Mouse (Mus musculus) spleen, adult 12 weeks (tissue): ENCODE measurements around the gene Osmr.
A peak's percentile ranks its signal among the peaks of the same experiment; 100 is the strongest.

Experiments used
- DNase-seq: peaks from one replicate; pipeline ENCODE4 v3.0.0; 2022; ENCODE audit warnings: low spot score

Osmr gene

DNA sequence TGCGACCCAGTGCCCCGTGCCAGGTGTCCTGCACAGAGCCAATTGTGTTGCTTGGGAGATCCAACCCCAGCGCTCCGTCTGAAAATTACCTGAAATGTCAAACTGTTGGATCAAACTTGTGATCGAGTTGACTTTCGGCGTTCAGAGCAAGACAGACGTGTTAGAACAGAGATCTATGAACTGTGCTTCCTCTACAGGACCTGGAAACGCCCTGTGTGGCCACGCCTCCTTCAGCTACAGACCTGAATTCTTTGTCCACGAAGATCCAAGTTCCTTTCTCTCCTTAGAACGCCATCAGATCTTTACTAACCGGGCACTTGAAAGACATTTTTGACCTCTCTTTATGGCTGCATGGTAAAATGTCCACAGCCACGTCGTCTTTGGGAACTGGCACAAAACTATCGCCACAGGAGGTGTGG lies at the start of gene Osmr:
Gene Osmr, minus strand, starts transcription at position 369 of the 419 bp plus-strand sequence.
- no peak for DNase-seq

DNA sequence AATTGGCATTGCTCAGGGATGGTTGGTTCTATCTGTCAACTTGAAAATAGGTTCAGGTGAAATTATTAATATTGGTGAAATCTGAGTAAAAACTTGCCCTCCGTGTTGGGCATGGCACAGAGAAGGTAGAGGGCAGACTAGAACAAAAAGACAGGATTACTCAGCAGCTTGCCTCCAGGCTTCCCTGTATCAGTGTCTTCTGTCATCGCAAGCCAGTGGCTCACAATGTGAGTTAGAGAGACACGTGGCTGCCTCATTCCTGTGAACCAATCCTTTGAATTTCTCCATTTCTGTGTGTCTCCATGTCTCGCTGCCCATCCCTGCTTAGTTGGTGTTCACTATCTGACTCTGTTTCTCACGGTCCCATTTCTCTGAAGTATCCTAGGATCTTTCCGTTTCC lies 44.6 kb upstream of the Osmr start:
- DNase-seq: no peak

DNA sequence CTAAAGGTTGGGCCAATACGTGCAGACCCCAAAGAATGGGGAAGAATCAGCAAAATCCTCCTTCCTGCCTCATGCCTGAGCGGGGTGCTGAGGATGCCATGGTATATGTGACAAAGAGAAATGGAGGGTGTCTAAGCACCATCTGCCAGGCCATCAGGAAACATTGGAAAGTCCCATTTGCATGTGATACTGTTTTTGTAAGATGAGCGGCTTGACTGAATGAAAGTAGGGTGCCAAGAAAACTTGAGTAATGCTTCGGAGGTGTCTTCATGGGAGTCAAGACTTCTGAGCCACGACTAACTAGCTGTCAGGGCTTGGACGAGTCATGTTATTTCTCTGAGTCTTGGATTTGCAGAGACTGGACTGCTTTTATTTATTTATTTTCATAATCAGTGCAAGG lies 39.4 kb upstream of the Osmr start:
- DNase-seq: no peak

DNA sequence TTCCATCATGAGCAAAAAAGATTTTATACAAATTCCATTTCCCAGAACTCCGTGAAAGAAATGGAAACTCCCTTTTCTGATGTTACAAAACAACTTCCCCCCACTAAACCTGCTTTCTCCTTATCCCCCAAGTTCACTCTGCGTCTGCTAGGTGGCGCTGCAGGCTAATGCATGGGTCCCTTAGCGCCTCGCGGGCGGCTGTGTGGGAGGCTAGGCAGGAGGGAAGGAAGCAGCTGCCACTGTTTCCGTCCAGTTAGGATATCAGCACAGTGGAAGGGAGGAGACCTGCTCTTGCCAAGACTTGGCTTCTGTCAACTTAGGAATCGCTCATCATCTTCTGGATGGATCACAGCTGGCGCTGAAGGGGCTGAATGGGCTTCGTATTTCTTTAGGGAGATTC lies 34.9 kb upstream of the Osmr start:
- DNase-seq: peak; percentile 37

DNA sequence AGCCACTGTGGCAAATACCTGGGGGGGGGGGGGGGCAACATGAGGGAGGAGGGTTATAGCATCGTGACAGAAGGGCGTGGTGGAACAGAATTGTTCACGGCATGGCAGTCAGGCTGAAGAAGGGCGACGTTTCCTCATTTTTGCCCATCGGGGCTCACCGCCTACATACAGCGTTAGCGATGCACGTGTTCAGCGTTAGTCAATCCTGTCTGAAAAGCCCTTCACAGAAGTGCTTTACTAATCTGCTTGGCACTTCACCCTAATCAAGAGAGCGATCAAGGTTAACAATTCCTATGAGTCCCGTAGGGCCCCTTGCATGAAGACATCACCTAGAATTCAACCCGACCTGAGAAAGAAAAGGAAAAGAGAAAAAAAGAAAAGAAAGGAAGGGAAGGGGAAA lies 34.3 kb upstream of the Osmr start:
- no peak for DNase-seq

DNA sequence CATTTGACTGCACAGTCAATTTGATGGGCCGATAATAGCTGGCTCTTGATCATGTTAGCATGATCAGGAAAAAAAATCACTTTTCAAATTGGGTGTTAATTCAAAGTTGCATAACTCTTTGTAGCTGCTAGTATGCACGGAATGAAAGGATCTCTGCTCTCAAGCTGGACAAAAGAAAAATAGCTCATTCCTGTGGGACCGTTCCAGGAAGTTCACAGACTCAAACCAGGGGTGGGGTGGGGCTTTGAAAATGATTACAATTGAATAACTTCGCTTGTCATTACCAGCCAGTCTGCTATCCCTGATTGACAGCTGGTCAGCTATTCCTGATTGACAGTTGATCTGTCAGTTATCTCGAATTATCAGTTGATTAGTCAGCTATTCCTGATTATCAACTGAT lies 33.8 kb upstream of the Osmr start:
- no peak for DNase-seq

DNA sequence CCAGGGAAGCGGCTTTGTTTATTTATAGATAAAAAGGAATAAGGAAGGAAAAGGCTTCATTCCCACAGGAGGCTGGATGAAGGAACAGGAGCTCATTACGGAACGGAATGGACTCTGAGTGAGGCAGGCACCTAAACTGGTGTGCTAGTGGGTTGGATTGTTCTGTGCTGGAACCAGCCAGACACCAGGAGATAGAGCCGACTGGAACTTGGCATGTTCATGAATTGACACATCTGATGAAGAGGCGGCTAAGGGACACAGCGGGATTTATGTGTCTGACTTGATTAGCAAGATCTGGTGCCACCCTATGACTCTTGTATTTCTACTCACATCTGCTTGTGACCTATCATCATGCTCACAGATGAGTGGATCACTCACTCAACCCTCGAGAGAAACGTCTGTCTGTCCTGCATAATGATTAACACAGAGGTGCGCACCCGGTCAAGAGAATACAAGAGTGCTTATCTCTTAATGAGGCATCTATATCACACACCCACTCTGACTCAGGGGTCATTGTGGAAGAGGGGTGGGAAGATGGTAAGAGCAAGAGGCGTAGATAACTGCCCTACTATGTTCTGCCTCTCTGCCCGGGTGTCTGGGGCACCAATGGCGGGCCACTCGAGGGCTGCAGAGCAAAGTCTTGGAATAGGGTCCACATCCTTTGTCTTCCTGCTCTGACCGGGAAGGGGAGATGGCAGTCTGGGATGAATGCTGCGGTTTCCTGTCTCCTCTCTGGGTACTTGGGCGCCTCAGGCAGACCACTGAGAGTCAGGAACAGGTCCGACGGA lies 31.7 kb upstream of the Osmr start:
- no peak for DNase-seq

DNA sequence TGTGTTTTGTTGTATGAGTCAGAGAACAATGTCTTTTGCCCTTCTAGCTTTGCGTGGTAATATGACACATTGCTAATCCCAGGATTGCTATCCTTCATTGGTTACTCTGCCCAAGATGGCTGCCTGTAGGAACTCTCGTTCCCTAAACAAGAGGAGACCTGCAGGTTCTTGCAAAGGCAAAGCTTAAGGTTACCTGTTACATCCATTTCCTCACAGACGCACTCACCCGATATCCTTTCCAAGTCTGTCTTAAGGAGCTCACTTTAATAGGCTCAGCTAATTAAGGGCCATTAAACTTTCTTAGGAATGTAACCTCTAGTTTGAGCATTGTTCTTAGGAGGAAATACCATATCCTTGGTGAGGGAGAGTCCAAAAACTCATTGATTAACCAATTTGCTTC lies 31.0 kb upstream of the Osmr start:
- DNase-seq: no peak

DNA sequence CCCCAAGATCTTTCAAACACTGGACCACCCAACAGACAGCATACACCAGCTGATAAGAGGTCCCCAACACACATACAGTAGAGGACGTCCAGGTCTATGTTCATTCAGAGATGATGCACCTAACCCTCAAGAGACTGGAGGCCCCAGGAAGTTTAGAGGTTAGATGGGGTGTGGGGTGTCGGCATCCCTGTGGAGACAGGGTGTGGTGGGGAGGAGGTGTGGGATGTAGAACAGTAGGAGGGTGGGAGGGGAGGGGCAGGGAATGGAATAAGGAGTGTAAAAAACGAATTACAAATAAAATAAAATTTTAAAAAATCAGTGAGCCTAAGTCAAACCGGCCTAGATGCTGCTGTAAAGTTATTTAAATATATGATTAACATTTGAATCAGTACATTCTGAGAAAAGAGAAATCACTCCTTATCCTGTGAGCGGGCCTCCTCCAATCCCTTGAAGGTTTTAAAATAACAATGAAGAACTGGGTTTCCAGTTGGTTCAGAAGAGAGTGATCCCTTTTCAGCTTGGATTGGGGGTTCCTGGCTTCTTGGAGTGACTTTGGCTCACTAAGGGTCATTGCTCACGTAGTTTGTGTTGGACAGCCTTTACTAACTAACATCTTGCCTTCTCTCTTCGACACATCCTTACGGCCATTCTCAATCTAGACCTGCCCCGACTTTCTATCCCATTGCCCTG lies 28.7 kb upstream of the Osmr start:
- no peak for DNase-seq

DNA sequence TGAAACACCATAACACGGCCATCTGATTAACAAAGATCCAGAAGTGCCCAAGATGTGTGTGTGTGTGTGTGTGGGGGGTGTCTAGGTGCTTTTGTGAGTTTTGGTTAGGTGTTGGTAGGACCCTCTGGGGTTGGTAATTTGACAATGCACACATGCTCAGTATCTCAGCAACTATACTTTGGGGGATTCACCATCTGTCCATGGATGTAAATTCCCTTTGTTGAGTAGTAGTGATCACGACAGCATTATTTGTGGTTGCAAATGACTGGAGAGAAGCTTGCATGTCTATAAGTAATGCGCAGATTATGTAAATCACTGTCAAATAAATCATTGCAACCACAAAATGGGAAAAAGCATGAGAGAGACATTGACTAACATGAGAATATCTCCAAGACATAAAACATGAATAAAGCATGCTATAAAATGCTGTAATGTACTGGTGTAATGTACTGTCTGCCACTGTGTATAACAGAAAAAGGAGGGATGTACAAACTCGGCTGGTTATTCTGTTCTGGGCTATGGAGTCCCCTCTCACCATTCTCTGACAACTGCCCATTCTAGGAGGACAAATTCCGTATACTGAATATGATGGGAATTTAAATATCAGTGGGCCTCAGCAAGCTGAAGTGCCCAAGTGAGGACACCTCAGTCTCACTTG lies 27.3 kb upstream of the Osmr start:
- no peak for DNase-seq

DNA sequence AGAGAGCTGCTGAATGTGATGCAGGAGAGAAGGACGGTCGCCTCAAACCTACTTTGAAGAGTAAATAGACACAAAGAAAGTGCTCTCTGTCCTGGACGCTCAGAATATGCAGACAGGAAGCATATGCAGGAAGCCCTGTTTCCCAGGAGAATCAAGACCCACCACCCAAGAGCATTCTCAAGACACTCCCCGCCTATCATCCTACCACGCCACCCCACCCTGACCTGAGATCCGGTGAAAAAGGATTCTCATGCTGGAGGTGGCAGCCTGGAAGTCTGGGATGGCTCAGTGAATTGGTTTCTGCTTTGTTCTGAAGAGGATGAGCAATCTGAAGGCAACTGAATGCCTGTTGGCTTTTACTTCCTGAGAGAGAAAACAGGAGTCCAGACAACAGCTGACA lies 26.5 kb upstream of the Osmr start:
- no peak for DNase-seq

DNA sequence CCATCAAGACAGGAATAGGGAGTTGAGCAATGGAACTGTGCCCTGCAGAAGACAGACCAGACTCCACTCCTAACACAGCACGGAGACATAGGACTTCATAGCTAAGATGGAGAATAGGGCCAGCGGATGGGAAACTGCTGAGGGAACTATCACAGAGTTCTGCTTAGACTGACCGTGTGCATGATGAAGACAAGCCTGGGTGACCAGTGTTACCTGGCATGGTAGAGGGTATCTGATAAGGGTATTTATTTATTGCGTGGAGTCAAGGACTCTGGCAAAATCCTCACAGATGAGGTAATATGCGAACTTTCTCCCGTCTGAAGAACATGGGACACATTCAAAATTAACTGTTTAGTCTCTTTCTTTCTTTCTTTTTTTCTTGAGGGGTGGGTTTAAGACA lies 9.5 kb upstream of the Osmr start:
- no peak for DNase-seq

DNA sequence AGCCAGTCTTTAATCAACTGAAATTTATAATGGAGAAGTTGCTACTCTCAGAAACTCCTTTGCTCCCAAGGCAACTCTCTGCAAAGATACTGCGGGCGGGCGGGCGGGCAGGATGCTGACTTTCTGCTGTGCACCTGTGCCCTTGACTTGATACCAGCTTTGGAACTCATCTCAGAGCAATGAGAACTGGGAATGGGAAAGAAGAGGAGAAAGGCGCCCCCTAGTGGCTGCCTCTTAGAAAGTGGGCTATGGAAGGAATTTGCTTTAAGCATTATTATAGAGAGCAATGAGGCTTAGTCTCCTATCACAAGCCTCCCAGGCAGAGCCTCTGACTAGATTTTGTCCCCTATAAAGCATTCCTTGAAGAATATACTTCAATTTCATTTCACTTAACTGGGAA lies 9.0 kb upstream of the Osmr start:
- DNase-seq: no peak

DNA sequence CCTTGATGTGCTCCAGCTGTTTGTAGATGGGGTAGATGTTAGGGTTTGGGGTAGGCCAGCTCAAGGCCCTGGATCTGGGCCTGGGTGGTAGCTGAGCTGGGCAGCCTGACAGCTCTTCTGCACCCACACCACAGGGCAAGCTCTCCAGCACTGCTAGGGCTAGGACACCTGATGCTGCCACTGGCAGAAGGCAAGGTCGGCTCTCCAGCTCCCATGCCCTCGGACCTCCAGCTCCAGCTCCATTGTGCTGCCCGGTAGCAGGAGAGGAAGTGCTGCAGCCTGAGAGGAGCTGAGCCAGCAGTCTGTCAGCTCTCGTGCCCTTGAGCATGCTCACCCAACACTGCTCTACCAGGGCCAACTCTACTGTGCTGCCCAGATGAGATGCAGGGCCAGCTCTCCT lies 8.3 kb upstream of the Osmr start:
- no peak for DNase-seq

DNA sequence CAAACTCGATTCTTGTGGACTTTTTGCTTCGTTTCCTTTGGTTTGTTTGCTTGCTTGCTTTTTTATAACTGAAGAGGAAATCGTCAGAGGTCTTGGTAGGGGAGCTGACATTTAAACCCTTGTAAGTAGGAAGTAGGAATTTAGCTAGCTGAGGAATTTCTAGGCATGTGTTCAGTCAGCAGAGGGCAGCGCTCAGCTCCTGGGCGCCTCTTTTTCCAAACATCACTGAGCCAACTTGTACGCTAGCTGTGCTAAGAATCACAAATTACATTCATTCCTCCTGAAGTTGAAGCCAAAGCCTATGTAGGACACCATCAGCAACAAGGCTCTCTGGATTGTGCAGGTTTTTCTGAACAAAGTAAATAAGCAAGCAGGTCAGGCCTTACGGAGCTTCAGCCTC lies 7.4 kb upstream of the Osmr start:
- no peak for DNase-seq

DNA sequence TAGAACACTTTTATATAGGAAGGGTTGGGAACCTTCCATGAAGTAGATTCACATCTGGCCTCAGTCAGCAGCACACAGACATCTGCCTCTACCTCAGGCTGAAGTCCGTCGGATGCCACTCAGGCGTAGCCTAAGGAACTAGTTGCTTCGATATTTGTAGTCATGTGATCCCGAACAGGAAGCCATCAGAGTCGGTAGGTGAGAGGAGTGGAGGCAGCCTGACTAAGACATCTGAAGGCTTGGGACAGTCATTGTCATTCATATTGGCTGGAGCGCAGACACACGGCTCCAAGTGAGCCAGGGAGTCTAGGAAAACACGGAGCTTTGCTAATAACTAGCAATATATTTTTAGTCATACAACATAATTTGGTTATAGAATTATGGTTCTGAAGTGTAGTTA lies 6.4 kb upstream of the Osmr start:
- DNase-seq: no peak

DNA sequence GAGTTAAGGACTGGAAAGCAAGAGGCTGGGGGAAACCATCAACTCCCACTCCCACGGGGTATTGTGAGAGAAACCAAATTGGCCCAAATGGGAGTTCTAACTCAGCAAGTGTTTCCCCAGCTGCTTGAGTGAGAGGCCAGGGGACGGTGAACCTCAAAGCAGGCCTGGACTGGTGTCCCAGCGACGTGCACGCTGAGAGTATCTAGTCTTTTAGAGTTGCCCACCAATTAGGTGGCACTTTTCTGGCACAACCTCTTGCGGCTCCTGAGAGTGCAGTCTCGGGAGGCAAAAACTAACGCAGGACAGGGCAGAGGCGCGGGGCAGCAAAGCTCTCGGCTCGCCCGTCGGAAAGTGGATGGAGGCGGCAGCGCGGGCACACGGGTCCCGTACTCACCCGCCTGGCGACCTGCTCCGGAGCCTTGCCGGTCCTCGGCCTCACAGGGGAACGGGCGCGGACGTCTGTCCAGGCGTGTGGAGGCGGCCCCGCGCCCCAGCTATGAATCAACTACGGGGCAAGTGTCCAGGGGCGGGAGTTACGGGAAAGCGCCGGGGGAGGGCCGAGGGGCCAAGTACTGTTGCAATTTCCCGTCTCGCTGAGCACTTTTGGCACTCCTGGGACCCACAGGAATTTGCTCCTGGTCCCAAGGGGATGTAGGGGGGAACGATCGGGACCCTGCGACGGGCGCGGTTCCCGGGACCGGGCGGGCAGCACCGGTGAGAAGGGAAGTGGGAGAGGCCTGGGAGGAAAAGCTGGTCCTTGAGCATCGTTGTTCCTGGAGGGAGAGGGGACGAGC lies 765 bp downstream of the Osmr start:
- no peak for DNase-seq

DNA sequence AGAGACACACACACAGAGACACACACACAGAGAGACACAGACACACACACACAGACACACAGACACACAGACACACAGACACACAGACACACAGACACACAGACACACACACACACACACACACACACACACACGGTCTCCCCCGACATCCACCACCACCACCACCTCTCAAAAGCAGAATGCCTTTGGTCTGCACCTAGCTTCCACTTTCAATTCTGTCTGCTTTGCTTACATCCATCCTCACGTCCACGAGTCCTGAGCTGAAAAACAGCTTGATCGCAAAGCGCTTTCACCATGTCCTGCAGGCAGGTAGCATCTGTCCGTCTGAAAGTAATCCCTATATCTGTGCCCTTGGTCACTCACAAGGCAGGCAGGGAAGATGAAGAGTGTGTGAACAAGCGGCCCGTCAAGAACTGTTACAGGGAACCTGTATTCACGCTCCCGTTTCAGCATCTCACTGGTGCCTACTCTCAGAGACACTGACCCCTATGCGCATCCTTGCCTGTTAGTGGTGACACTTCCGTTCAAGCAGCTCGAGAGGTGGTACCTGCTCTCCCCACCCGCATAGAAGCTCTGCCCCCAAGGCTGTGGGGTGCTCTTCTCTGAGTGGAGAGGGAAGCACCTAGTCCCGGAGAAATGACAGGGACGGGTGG lies 1.5 kb downstream of the Osmr start:
- DNase-seq: no peak

DNA sequence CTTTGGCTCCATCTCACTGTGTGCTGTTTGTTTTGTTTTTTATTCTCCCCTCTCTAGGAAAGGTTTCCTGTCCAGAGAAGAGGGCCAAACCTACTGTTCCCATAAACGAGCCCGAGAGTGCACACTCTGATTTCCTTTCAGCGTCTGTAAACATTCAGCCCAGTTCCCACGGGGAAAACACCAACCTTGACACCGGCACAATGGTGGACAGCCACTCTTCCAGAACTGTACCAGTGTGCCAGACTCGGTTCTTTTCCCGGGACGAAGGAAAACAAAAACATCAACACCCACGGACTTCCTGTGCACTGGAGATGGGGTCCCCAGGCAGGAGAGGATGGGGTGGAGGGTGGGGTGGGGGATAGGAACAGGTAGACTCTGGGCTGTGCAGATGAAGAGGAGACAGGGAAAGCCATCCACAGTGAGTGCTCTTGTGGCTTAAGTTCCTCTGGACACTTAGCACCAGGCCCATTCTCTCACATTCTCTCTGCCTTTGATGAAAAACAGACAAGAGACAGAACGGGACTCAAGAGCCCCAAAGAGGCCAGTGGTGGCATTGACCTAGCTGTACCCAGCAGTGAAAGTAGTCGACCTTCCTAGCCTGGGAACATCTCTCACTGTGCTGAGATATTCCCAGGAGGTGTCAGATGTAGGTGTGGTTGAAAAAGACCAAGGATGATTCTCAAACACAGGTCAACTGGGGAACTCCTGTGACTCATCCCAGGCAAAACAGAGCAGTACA lies 3.0 kb downstream of the Osmr start:
- DNase-seq: no peak

DNA sequence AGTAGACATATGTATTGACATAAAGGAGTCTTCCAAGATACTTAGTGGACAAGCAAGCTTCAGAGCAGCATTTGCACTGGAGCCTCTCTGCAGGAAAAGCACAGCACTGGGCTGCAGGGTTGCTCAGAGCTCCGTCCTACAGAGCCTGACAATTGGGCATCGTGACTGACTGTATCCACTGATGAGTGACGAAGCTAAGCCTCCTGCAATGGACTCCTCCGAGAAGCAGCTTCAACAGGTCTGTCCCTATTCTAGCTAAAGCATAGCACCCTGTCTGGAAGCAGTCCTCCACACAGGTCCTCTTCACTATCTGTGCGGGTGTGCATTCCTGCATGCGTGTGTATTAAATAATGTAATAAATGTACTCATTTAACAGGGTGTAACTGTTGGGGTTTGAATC lies 7.9 kb downstream of the Osmr start:
- DNase-seq: no peak

DNA sequence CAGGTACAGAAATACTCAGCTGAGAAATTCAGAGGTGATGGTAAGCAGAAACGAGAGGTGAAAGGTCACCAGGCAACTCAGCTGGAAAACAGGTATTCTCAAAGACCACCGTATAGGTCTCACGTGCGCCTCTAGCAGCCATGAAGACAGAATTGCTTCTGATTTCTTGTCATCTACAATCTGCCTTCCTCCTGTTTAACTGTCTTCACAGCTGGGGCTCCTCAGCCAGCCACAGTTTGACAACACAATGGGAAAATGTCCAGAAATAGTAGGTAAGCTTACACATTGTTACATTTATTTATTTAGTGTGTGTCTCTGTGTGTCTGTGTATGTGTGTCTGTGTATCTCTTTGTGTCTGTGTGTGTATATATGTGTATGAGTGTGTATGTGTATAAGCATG lies 12.6 kb downstream of the Osmr start:
- DNase-seq: no peak
